Mouse (Mus musculus): Measurements from ENCODE around the gene 4933416C03Rik.

GRCm38 (mm10) chr10:116096466-116096865 is 17.3 kb downstream of the 4933416C03Rik start:
- TF ChIP-seq POLR2A (IDR thresholded peaks at IDR 0.05; ENCODE audit: insufficient read length, low read depth) (no peak), MAX (IDR thresholded peaks at IDR 0.05; ENCODE audit: low read depth) (no peak), TCF12 (IDR thresholded peaks at IDR 0.05; ENCODE audit: insufficient read depth, poor library complexity, severe bottlenecking) (no peak), USF1 (IDR thresholded peaks at IDR 0.05; ENCODE audit: low read depth) (no peak), E2F4 (IDR thresholded peaks at IDR 0.05; ENCODE audit: insufficient read depth) (no peak), MYOG (IDR thresholded peaks at IDR 0.05; ENCODE audit: control insufficient read depth in 1 of 3, insufficient read depth in 1 of 3, insufficient read length in 2 of 3, low read depth in 2 of 3) (no peak), CEBPB (IDR thresholded peaks at IDR 0.05; ENCODE audit: insufficient read depth, poor library complexity, severe bottlenecking) (no peak), SRF (IDR thresholded peaks at IDR 0.05; ENCODE audit: control insufficient read depth, insufficient read length, low read depth) (no peak), REST (IDR thresholded peaks at IDR 0.05; ENCODE audit: insufficient read depth, insufficient read length) (no peak)
